Mouse (Mus musculus): ENCODE results near the gene Cdk8. TPM values are rescaled to one million over a fixed set of nuclear protein-coding genes. Genes with fewer than 3 reads are reported as not detected.
A peak's percentile ranks its signal among the peaks of the same experiment; 100 is the strongest.

Gene Cdk8
- total RNA-seq, 2 experiments from 2014 or later: 60.3 to 60.4 TPM

- ATAC-seq (replicated peaks; ENCODE audit: low FRiP score, low TSS enrichment, poor library complexity, severe bottlenecking): no peak
Observed at GRCm38 (mm10) chr5:146273096-146273495, 42.1 kb downstream of the Cdk8 start.

GRCm38 (mm10) chr5:146274420-146275045 lies 43.5 kb downstream of the Cdk8 start:
- no peak for ATAC-seq (replicated peaks; ENCODE audit: low FRiP score, low TSS enrichment, poor library complexity, severe bottlenecking)

GRCm38 (mm10) chr5:146277513-146277912 lies 46.5 kb downstream of the Cdk8 start:
- ATAC-seq (replicated peaks; ENCODE audit: low FRiP score, low TSS enrichment, poor library complexity, severe bottlenecking): no peak

- peak; percentile 67 for ATAC-seq (replicated peaks; ENCODE audit: low FRiP score, low TSS enrichment, poor library complexity, severe bottlenecking)
Observed at GRCm38 (mm10) chr5:146280012-146280411, 49.0 kb downstream of the Cdk8 start.

GRCm38 (mm10) chr5:146281241-146281818 lies 50.3 kb downstream of the Cdk8 start:
- ATAC-seq (replicated peaks; ENCODE audit: low FRiP score, low TSS enrichment, poor library complexity, severe bottlenecking): 0 out of 2 replicates have a peak, but pooled peaks have one; percentile 31

- no peak for ATAC-seq (replicated peaks; ENCODE audit: low FRiP score, low TSS enrichment, poor library complexity, severe bottlenecking)
Observed at GRCm38 (mm10) chr5:146281884-146282579, 51.0 kb downstream of the Cdk8 start.

GRCm38 (mm10) chr5:146283899-146284298 lies 52.9 kb downstream of the Cdk8 start:
- no peak for ATAC-seq (replicated peaks; ENCODE audit: low FRiP score, low TSS enrichment, poor library complexity, severe bottlenecking)

GRCm38 (mm10) chr5:146287416-146287815 lies 56.4 kb downstream of the Cdk8 start:
- no peak for ATAC-seq (replicated peaks; ENCODE audit: low FRiP score, low TSS enrichment, poor library complexity, severe bottlenecking)

GRCm38 (mm10) chr5:146288048-146288501 lies 57.0 kb downstream of the Cdk8 start:
- no peak for ATAC-seq (replicated peaks; ENCODE audit: low FRiP score, low TSS enrichment, poor library complexity, severe bottlenecking)

GRCm38 (mm10) chr5:146289921-146290320 lies 58.9 kb downstream of the Cdk8 start:
- no peak for ATAC-seq (replicated peaks; ENCODE audit: low FRiP score, low TSS enrichment, poor library complexity, severe bottlenecking)

- ATAC-seq (replicated peaks; ENCODE audit: low FRiP score, low TSS enrichment, poor library complexity, severe bottlenecking): no peak
Observed at GRCm38 (mm10) chr5:146290446-146290845, 59.4 kb downstream of the Cdk8 start.

- 0 out of 2 replicates have a peak, but pooled peaks have one; percentile 40 for ATAC-seq (replicated peaks; ENCODE audit: low FRiP score, low TSS enrichment, poor library complexity, severe bottlenecking)
Observed at GRCm38 (mm10) chr5:146291560-146291959, 60.5 kb downstream of the Cdk8 start.

GRCm38 (mm10) chr5:146292896-146293680 lies 62.1 kb downstream of the Cdk8 start:
- ATAC-seq (replicated peaks; ENCODE audit: low FRiP score, low TSS enrichment, poor library complexity, severe bottlenecking): no peak

GRCm38 (mm10) chr5:146293919-146294700 lies 63.1 kb downstream of the Cdk8 start:
- ATAC-seq (replicated peaks; ENCODE audit: low FRiP score, low TSS enrichment, poor library complexity, severe bottlenecking): no peak

GRCm38 (mm10) chr5:146294834-146295233 lies 63.8 kb downstream of the Cdk8 start:
- no peak for ATAC-seq (replicated peaks; ENCODE audit: low FRiP score, low TSS enrichment, poor library complexity, severe bottlenecking)

GRCm38 (mm10) chr5:146298807-146299519 lies 67.9 kb downstream of the Cdk8 start:
- no peak for ATAC-seq (replicated peaks; ENCODE audit: low FRiP score, low TSS enrichment, poor library complexity, severe bottlenecking)

- no peak for ATAC-seq (replicated peaks; ENCODE audit: low FRiP score, low TSS enrichment, poor library complexity, severe bottlenecking)
Observed at GRCm38 (mm10) chr5:146299520-146299870, 68.5 kb downstream of the Cdk8 start.

GRCm38 (mm10) chr5:146303470-146303869 lies 72.4 kb downstream of the Cdk8 start:
- peak; percentile 68 for ATAC-seq (replicated peaks; ENCODE audit: low FRiP score, low TSS enrichment, poor library complexity, severe bottlenecking)
